Comparison of ENCODE assay signal across 14 mouse cellular contexts in the genomic region with DNA sequence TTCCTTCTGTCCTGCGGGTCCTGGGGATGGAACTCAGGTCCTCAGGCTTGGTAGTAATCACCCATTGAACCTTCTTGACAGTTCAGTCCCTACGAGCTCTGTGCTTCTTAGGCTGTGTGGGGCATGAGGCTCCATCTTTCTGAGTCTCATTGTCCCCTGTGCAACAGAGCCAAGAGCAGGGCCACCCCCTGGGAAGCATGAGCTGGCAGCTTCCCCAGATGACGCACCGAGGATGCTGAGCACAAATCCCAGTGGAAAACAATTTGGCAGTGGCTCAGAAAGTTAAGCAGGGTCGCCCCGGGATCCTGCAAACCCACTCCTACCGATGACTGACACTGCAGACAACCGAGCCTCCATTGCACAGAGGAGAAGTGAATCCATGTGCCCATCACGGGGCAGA. TPM values are rescaled to one million over a fixed set of nuclear protein-coding genes. Genes with fewer than 3 reads are reported as not detected.
DNase-seq lines count a peak whose midpoint lies in the region; ATAC-seq lines count a peak whose summit lies in the region.
"Had no signal": no experiment of that assay in that cellular context is flagged by ENCODE, and none has a peak within 500 bp of the region (broad histone marks: within the 10 kb centered on the region; RNA-seq: fewer than 3 reads in every experiment).

No protein-coding gene starts in this region.

- no peak overlapping the region for H3K4me2 ChIP-seq in embryonic facial prominence, embryonic 14.5 days (ENCODE audit: low read depth, low read length)
- H3K4me2 ChIP-seq in hindbrain, embryonic 15.5 days, result no peak overlapping the region
- no peak overlapping the region for H3K4me2 ChIP-seq in hindbrain, embryonic 13.5 days
- no peak overlapping the region for H3K4me2 ChIP-seq in midbrain, embryonic 14.5 days (ENCODE audit: low read length)
- no peak overlapping the region for H3K4me2 ChIP-seq in midbrain, embryonic 15.5 days
- H3K4me2 ChIP-seq: limb, embryonic 15.5 days had no signal

- no peak overlapping the region for H3K9ac ChIP-seq in embryonic facial prominence, embryonic 14.5 days (ENCODE audit: low read depth, low read length)
- no peak overlapping the region for H3K9ac ChIP-seq in hindbrain, embryonic 15.5 days
- no peak overlapping the region for H3K9ac ChIP-seq in hindbrain, embryonic 13.5 days
- H3K9ac ChIP-seq in midbrain, embryonic 14.5 days (replicated peaks; ENCODE audit: low read length), result no peak overlapping the region
- no peak overlapping the region for H3K9ac ChIP-seq in midbrain, embryonic 15.5 days
- H3K9ac ChIP-seq: limb, embryonic 15.5 days had no signal

- no peak overlapping the region for H3K4me3 ChIP-seq in embryonic facial prominence, embryonic 14.5 days (ENCODE audit: low read depth, low read length)
- no peak overlapping the region for H3K4me3 ChIP-seq in embryonic facial prominence, embryonic 10.5 days
- H3K4me3 ChIP-seq in hindbrain, embryonic 15.5 days, result no peak overlapping the region
- no peak overlapping the region for H3K4me3 ChIP-seq in hindbrain, embryonic 13.5 days
- H3K4me3 ChIP-seq in midbrain, embryonic 14.5 days (replicated peaks; ENCODE audit: low read depth, low read length), result no peak overlapping the region
- no peak overlapping the region for H3K4me3 ChIP-seq in midbrain, embryonic 15.5 days
- H3K4me3 ChIP-seq: limb, embryonic 15.5 days had no signal

- no peak overlapping the region for H3K27ac ChIP-seq in embryonic facial prominence, embryonic 14.5 days (replicated peaks; ENCODE audit: low read depth, low read length)
- no peak overlapping the region for H3K27ac ChIP-seq in embryonic facial prominence, embryonic 10.5 days (replicated peaks)
- no peak overlapping the region for H3K27ac ChIP-seq in hindbrain, embryonic 15.5 days (replicated peaks)
- H3K27ac ChIP-seq in hindbrain, embryonic 13.5 days, result no peak overlapping the region
- H3K27ac ChIP-seq in midbrain, embryonic 14.5 days (replicated peaks; ENCODE audit: low read depth, low read length), result no peak overlapping the region
- no peak overlapping the region for H3K27ac ChIP-seq in midbrain, embryonic 15.5 days
- H3K27ac ChIP-seq: limb, embryonic 15.5 days had no signal

- no peak for DNase-seq in embryonic facial prominence, embryonic 14.5 days (ENCODE audit: low spot score)
- no peak for DNase-seq in embryonic facial prominence, embryonic 10.5 days (ENCODE audit: low spot score)
- DNase-seq in midbrain, embryonic 14.5 days, result peak; percentile 67
- peak; percentile 49 for DNase-seq in brain, adult 2 months (ENCODE audit: low read depth, low spot score)
- no peak for DNase-seq in right cerebral cortex, adult 2 months (ENCODE audit: low spot score in 2 of 2)
- DNase-seq: B cell, adult 2 months; cerebellum, adult 18-20 months; kidney, adult 18-20 months; lung, postnatal 14 days; thymus, adult 18-20 months had no signal

- no peaks in the 10 kb centered on the region for H3K9me3 ChIP-seq in embryonic facial prominence, embryonic 14.5 days (ENCODE audit: control insufficient read depth, low read length)
- no peaks in the 10 kb centered on the region for H3K9me3 ChIP-seq in embryonic facial prominence, embryonic 10.5 days
- no peaks in the 10 kb centered on the region for H3K9me3 ChIP-seq in hindbrain, embryonic 15.5 days
- no peaks in the 10 kb centered on the region for H3K9me3 ChIP-seq in hindbrain, embryonic 13.5 days
- no peaks in the 10 kb centered on the region for H3K9me3 ChIP-seq in midbrain, embryonic 14.5 days (ENCODE audit: control insufficient read depth, low read length)
- H3K9me3 ChIP-seq in midbrain, embryonic 15.5 days, result no peaks in the 10 kb centered on the region
- H3K9me3 ChIP-seq: limb, embryonic 15.5 days had no signal

- 59% methylated on average over 9 of the region's 9 CpGs for WGBS in embryonic facial prominence, embryonic 14.5 days
- 76% methylated on average over 9 of the region's 9 CpGs for WGBS in embryonic facial prominence, embryonic 10.5 days
- 48% methylated on average over 9 of the region's 9 CpGs for WGBS in hindbrain, embryonic 15.5 days
- 51% methylated on average over 9 of the region's 9 CpGs for WGBS in hindbrain, embryonic 13.5 days
- WGBS in midbrain, embryonic 14.5 days, result 58% methylated on average over 9 of the region's 9 CpGs
- 48% methylated on average over 9 of the region's 9 CpGs for WGBS in midbrain, embryonic 15.5 days

- ATAC-seq in embryonic facial prominence, embryonic 14.5 days (ENCODE audit: low read depth), result 0 out of 2 replicates have a peak, but pooled peaks have one; percentile 30
- peak; percentile 74 for ATAC-seq in hindbrain, embryonic 15.5 days (ENCODE audit: low FRiP score, low read depth)
- ATAC-seq in hindbrain, embryonic 13.5 days (ENCODE audit: low FRiP score), result no peak
- ATAC-seq in midbrain, embryonic 14.5 days (ENCODE audit: low FRiP score, low TSS enrichment), result no peak
- ATAC-seq in midbrain, embryonic 15.5 days (replicated peaks), result no peak

- H3K36me3 ChIP-seq in embryonic facial prominence, embryonic 14.5 days (ENCODE audit: control insufficient read depth, insufficient read depth, low read length), result no peaks in the 10 kb centered on the region
- H3K36me3 ChIP-seq in embryonic facial prominence, embryonic 10.5 days (replicated peaks), result no peaks in the 10 kb centered on the region
- H3K36me3 ChIP-seq in hindbrain, embryonic 15.5 days, result no peaks in the 10 kb centered on the region
- no peaks in the 10 kb centered on the region for H3K36me3 ChIP-seq in hindbrain, embryonic 13.5 days
- H3K36me3 ChIP-seq in midbrain, embryonic 14.5 days (ENCODE audit: control insufficient read depth, insufficient read depth, low read length), result no peaks in the 10 kb centered on the region
- H3K36me3 ChIP-seq in midbrain, embryonic 15.5 days (replicated peaks), result no peaks in the 10 kb centered on the region
- H3K36me3 ChIP-seq: limb, embryonic 15.5 days had no signal

- H3K27me3 ChIP-seq in embryonic facial prominence, embryonic 14.5 days (replicated peaks; ENCODE audit: control insufficient read depth, insufficient read depth, low read length), result no peaks in the 10 kb centered on the region
- no peaks in the 10 kb centered on the region for H3K27me3 ChIP-seq in embryonic facial prominence, embryonic 10.5 days (replicated peaks; ENCODE audit: low read depth, poor library complexity, severe bottlenecking)
- no peaks in the 10 kb centered on the region for H3K27me3 ChIP-seq in hindbrain, embryonic 15.5 days
- H3K27me3 ChIP-seq in hindbrain, embryonic 13.5 days, result no peaks in the 10 kb centered on the region; the same call in 1 of the 2 replicates
- H3K27me3 ChIP-seq in midbrain, embryonic 14.5 days (ENCODE audit: control insufficient read depth, insufficient read depth, low read length), result no peaks in the 10 kb centered on the region
- no peaks in the 10 kb centered on the region for H3K27me3 ChIP-seq in midbrain, embryonic 15.5 days (replicated peaks)
- H3K27me3 ChIP-seq: limb, embryonic 15.5 days had no signal

- no peaks in the 10 kb centered on the region for H3K4me1 ChIP-seq in embryonic facial prominence, embryonic 14.5 days (ENCODE audit: control insufficient read depth, insufficient read depth, low read length)
- H3K4me1 ChIP-seq in embryonic facial prominence, embryonic 10.5 days, result 0 out of 2 replicates have a peak, but pooled peaks cover 5% of the 10 kb centered on the region
- H3K4me1 ChIP-seq in hindbrain, embryonic 15.5 days (replicated peaks), result 0 out of 2 replicates have a peak, but pooled peaks cover 3% of the 10 kb centered on the region
- H3K4me1 ChIP-seq in hindbrain, embryonic 13.5 days (replicated peaks), result peaks cover 4% of the 10 kb centered on the region; the same call in 1 of the 2 replicates
- H3K4me1 ChIP-seq in midbrain, embryonic 14.5 days (ENCODE audit: control insufficient read depth, insufficient read depth, low read length), result no peaks in the 10 kb centered on the region
- no peaks in the 10 kb centered on the region for H3K4me1 ChIP-seq in midbrain, embryonic 15.5 days
- H3K4me1 ChIP-seq: limb, embryonic 15.5 days had no signal

RNA-seq across cellular contexts. Expression of gene Dab2ip, which starts 24.4 kb away (rescaled TPM):
- polyA plus RNA-seq in embryonic facial prominence, embryonic 14.5 days (2014; fragmentation: Nextera tagmentation; extraction: Ambion mirVana), result 42.8 and 50.5 TPM in 2 replicates
- polyA plus RNA-seq in embryonic facial prominence, embryonic 10.5 days (2016; fragmentation: Nextera tagmentation; extraction: Ambion mirVana), result 34.7 and 35.4 TPM in 2 replicates
- polyA plus RNA-seq in hindbrain, embryonic 15.5 days (2015; fragmentation: Nextera tagmentation; extraction: Ambion mirVana), result 70.7 and 79.3 TPM in 2 replicates
- 31.2 and 38.8 TPM in 2 replicates for polyA plus RNA-seq in hindbrain, embryonic 13.5 days (2015; fragmentation: Nextera tagmentation; extraction: Ambion mirVana)
- 46.4 and 50.6 TPM in 2 replicates for polyA plus RNA-seq in midbrain, embryonic 14.5 days (2014; fragmentation: Nextera tagmentation; extraction: Ambion mirVana)
- polyA plus RNA-seq in midbrain, embryonic 15.5 days (2015; fragmentation: Nextera tagmentation; extraction: Ambion mirVana), result 75.5 and 79.7 TPM in 2 replicates

Comparison
In these comparisons a context has a peak if more than half of its experiments do, and no peak if none do; other contexts are left out.
1. ATAC-seq: peak in embryonic facial prominence, embryonic 14.5 days (single experiment) and hindbrain, embryonic 15.5 days (single experiment); none in hindbrain, embryonic 13.5 days (single experiment), midbrain, embryonic 14.5 days (single experiment) and midbrain, embryonic 15.5 days (single experiment).
2. DNase-seq: peak in midbrain, embryonic 14.5 days (single experiment) and brain, adult 2 months (single experiment); none in embryonic facial prominence, embryonic 14.5 days (single experiment), embryonic facial prominence, embryonic 10.5 days (single experiment) and right cerebral cortex, adult 2 months (0 of 2).